In genomic region chr13:11338297-11338616, GRCm38 (mm10) we compare ENCODE assay signal across 10 mouse cellular contexts.
DNase-seq lines count a peak whose midpoint lies in the region; ATAC-seq lines count a peak whose summit lies in the region.
"Had no signal": no experiment of that assay in that cellular context is flagged by ENCODE, and none has a peak within 500 bp of the region (broad histone marks: within the 10 kb centered on the region; RNA-seq: fewer than 3 reads in every experiment).

No protein-coding gene starts in this region.

- no peak overlapping the region for H3K9ac ChIP-seq in forebrain, embryonic 16.5 days (replicated peaks; ENCODE audit: low read depth, low read length)
- H3K9ac ChIP-seq: embryonic facial prominence, embryonic 15.5 days; liver, embryonic 14.5 days had no signal

- no peaks in the 10 kb centered on the region for H3K27me3 ChIP-seq in forebrain, embryonic 16.5 days (replicated peaks; ENCODE audit: control insufficient read depth, insufficient read depth, low read length)
- H3K27me3 ChIP-seq: embryonic facial prominence, embryonic 15.5 days had no signal

- peaks cover 10% of the 10 kb centered on the region for H3K4me1 ChIP-seq in forebrain, embryonic 16.5 days (replicated peaks; ENCODE audit: control insufficient read depth, insufficient read depth, low read length)

- peak; percentile 86 for ATAC-seq in forebrain, embryonic 16.5 days
- no peak for ATAC-seq in erythroblast, adult 5-6 weeks (replicated peaks; ENCODE audit: low FRiP score, poor library complexity, severe bottlenecking)

- 34% methylated on average over 9 of the region's 9 CpGs for WGBS in forebrain, embryonic 16.5 days

- H3K27ac ChIP-seq in forebrain, embryonic 16.5 days (ENCODE audit: low read length): peak overlapping the region; percentile 51
- H3K27ac ChIP-seq: embryonic facial prominence, embryonic 15.5 days; liver, embryonic 14.5 days had no signal

- H3K4me2 ChIP-seq in forebrain, embryonic 16.5 days (ENCODE audit: low read length): no peak overlapping the region
- H3K4me2 ChIP-seq: embryonic facial prominence, embryonic 15.5 days had no signal

- no peaks in the 10 kb centered on the region for H3K9me3 ChIP-seq in forebrain, embryonic 16.5 days (ENCODE audit: control insufficient read depth, low read length)
- H3K9me3 ChIP-seq: embryonic facial prominence, embryonic 15.5 days had no signal

- no peak overlapping the region for H3K4me3 ChIP-seq in forebrain, embryonic 16.5 days (replicated peaks; ENCODE audit: low read length)
- H3K4me3 ChIP-seq: embryonic facial prominence, embryonic 15.5 days had no signal

- DNase-seq in kidney, postnatal 4 days: peak; percentile 3 to 7
- no peak for DNase-seq in kidney, postnatal 36 days
- DNase-seq in left cerebral cortex, adult 9 months (ENCODE audit: low spot score in 2 of 2): peak; percentile 10 to 41
- peak; percentile 19 for DNase-seq in right cerebral cortex, postnatal 25 days
- no peak for DNase-seq in lung, postnatal 4 days
- no peak for DNase-seq in kidney, adult 18-20 months

- H3K36me3 ChIP-seq in forebrain, embryonic 16.5 days (ENCODE audit: control insufficient read depth, insufficient read depth): no peaks in the 10 kb centered on the region
- H3K36me3 ChIP-seq: embryonic facial prominence, embryonic 15.5 days had no signal

Comparison
In these comparisons a context has a peak if more than half of its experiments do, and no peak if none do; other contexts are left out.
1. DNase-seq: peak in kidney, postnatal 4 days (2 of 2), left cerebral cortex, adult 9 months (2 of 2) and right cerebral cortex, postnatal 25 days (single experiment); none in kidney, postnatal 36 days (0 of 2), lung, postnatal 4 days (0 of 2) and kidney, adult 18-20 months (single experiment).